Mouse (Mus musculus): Measurements from ENCODE around the gene Igfbpl1. TPM values are rescaled to one million over a fixed set of nuclear protein-coding genes. Genes with fewer than 3 reads are reported as not detected.

Gene Igfbpl1
- total and polyA plus RNA-seq, 3 experiments = not detected

GRCm38 (mm10) chr4:45869021-45869815 lies 42.5 kb upstream of the Igfbpl1 start:
- Histone ChIP-seq H3K4me1 (ENCODE audit: control insufficient read depth in 1 of 2, insufficient read depth in 2 of 2, low read length in 2 of 2) (no peaks in the 10 kb centered on the region; a peak in 1 of 4 replicates), H3K79me2 (ENCODE audit: control insufficient read depth, insufficient read depth, low read length, poor library complexity) (no peaks in the 10 kb centered on the region), H3K9me3 (replicated peaks; ENCODE audit: insufficient read depth, low read length) (no peaks in the 10 kb centered on the region), H3K9ac (ENCODE audit: control insufficient read depth, low read depth, low read length, poor library complexity, severe bottlenecking) (no peak overlapping the region), H3K27ac (ENCODE audit: control insufficient read depth, low read depth, low read length) (no peak overlapping the region), H3K36me3 (ENCODE audit: control insufficient read depth in 1 of 2, insufficient read depth in 2 of 2, low read length in 2 of 2) (no peaks in the 10 kb centered on the region), H3K27me3 (ENCODE audit: control insufficient read depth in 1 of 2, insufficient read depth in 2 of 2, low read length in 2 of 2) (peaks cover 5 to 6% of the 10 kb centered on the region in 2 experiments; a peak in 3 of 4 replicates), H3K4me3 (ENCODE audit: control insufficient read depth in 1 of 2, insufficient read depth in 1 of 2, low read depth in 2 of 2, low read length in 2 of 2) (no peak overlapping the region)
- TF ChIP-seq JUND (IDR thresholded peaks at IDR 0.05; ENCODE audit: low read depth, low read length) (no peak), TCF12 (IDR thresholded peaks at IDR 0.05; ENCODE audit: low read depth, low read length) (no peak), ZNF384 (IDR thresholded peaks at IDR 0.05; ENCODE audit: low read depth, low read length) (no peak), E2F4 (IDR thresholded peaks at IDR 0.05; ENCODE audit: borderline replicate concordance, low read depth, low read length) (no peak), EP300 (IDR thresholded peaks at IDR 0.05; ENCODE audit: low read depth in 1 of 2, low read length in 2 of 2) (no peak), CHD1 (IDR thresholded peaks at IDR 0.05; ENCODE audit: low read depth, low read length) (no peak), GATA1 (IDR thresholded peaks at IDR 0.05; ENCODE audit: low read depth, low read length) (no peak)
- no peak for DNase-seq (ENCODE audit: low read depth, low spot score)

DNA sequence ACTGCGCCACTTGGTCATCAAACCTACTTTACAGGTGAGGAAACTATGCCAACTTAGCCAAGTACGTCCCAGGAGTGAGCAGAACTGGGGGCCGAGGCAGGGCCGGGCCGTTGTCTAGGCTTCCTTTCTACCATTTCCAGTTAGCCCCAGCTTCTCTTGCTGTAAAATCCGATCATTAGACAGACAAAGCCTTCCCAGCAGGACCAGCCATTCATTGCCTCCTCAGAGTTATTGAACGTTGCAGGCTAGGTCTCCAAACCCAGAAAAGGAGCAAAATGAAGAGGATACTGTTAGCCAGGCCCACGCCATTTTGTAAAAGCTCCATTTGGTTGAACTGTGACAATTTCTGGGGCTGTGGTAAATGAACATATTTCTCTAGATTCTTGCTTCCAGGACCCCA lies 40.7 kb upstream of the Igfbpl1 start:
- no peak overlapping the region for H3K9ac ChIP-seq (ENCODE audit: control insufficient read depth, low read depth, low read length, poor library complexity, severe bottlenecking)
- H3K27ac ChIP-seq (ENCODE audit: control insufficient read depth, low read depth, low read length) = no peak overlapping the region
- H3K4me3 ChIP-seq (ENCODE audit: control insufficient read depth in 1 of 2, insufficient read depth in 1 of 2, low read depth in 2 of 2, low read length in 2 of 2) = no peak overlapping the region
- DNase-seq (ENCODE audit: low read depth, low spot score) = no peak
- TF ChIP-seq MAZ (IDR thresholded peaks at IDR 0.05; ENCODE audit: low read depth, low read length) (no peak), ZMIZ1 (IDR thresholded peaks at IDR 0.05; ENCODE audit: low read depth, low read length) (no peak), CHD1 (IDR thresholded peaks at IDR 0.05; ENCODE audit: low read depth, low read length) (no peak), MYC (IDR thresholded peaks at IDR 0.05; ENCODE audit: low read depth, low read length) (no peak), NELFE (IDR thresholded peaks at IDR 0.05; ENCODE audit: low read depth, low read length) (no peak), EP300 (IDR thresholded peaks at IDR 0.05; ENCODE audit: low read depth in 1 of 2, low read length in 2 of 2) (no peak), MEF2A (IDR thresholded peaks at IDR 0.05; ENCODE audit: extremely low read depth, insufficient replicate concordance, low read depth, low read length, poor library complexity, severe bottlenecking) (no peak), HCFC1 (IDR thresholded peaks at IDR 0.05; ENCODE audit: low read depth, low read length) (no peak), CTCF (IDR thresholded peaks at IDR 0.05 in 2 of 3, conservative IDR thresholded peaks at IDR 0.05 in 1 of 3; ENCODE audit: control insufficient read depth in 1 of 3, insufficient read depth in 1 of 3, low read depth in 2 of 3, low read length in 3 of 3, poor library complexity in 1 of 3, severe bottlenecking in 1 of 3) (no peak), GABPA (IDR thresholded peaks at IDR 0.05; ENCODE audit: low read depth, low read length) (no peak), TBP (IDR thresholded peaks at IDR 0.05; ENCODE audit: low read depth, low read length) (no peak), POLR2AphosphoS2 (IDR thresholded peaks at IDR 0.05; ENCODE audit: low read length) (no peak), MAX (IDR thresholded peaks at IDR 0.05; ENCODE audit: low read length) (no peak), GATA1 (IDR thresholded peaks at IDR 0.05; ENCODE audit: low read depth, low read length) (no peak), MYB (IDR thresholded peaks at IDR 0.05; ENCODE audit: low read depth, low read length) (no peak), ELF1 (IDR thresholded peaks at IDR 0.05; ENCODE audit: low read depth, low read length) (no peak)
- peaks cover 4 to 5% of the 10 kb centered on the region in 2 experiments; a peak in 3 of 4 replicates for H3K27me3 ChIP-seq (ENCODE audit: control insufficient read depth in 1 of 2, insufficient read depth in 2 of 2, low read length in 2 of 2)
- no peaks in the 10 kb centered on the region; a peak in 1 of 4 replicates for H3K4me1 ChIP-seq (ENCODE audit: control insufficient read depth in 1 of 2, insufficient read depth in 2 of 2, low read length in 2 of 2)
- no peaks in the 10 kb centered on the region for H3K36me3 ChIP-seq (ENCODE audit: control insufficient read depth in 1 of 2, insufficient read depth in 2 of 2, low read length in 2 of 2)
- no peaks in the 10 kb centered on the region for H3K9me3 ChIP-seq (replicated peaks; ENCODE audit: insufficient read depth, low read length)
- no peaks in the 10 kb centered on the region for H3K79me2 ChIP-seq (ENCODE audit: control insufficient read depth, insufficient read depth, low read length, poor library complexity)

Measured in MEL (cell line).